Mouse (Mus musculus) spleen, adult 2 months (tissue): ENCODE data around the gene Yipf2.

Experiments
- CTCF ChIP-seq: fragments of 200-500 bp; IDR thresholded peaks from 2 replicates; pipeline ENCODE4 v1.5.1; 2011; ENCODE audit warnings: mild to moderate bottlenecking, inconsistent platforms; ENCODE audit not compliant: insufficient read depth, insufficient read length, insufficient replicate concordance; ENCODE audit errors: extremely low read depth
- POLR2A ChIP-seq: fragments of 200-500 bp; IDR thresholded peaks from 2 replicates; pipeline ENCODE4 v1.6.1; 2011; ENCODE audit warnings: low read depth, low read length, inconsistent platforms

- TF ChIP-seq POLR2A (no peak), CTCF (no peak)
Observed at GRCm38 (mm10) chr9:21609861-21610260, 17.2 kb upstream of the Yipf2 start.
